Mouse (Mus musculus): ENCODE measurements around the gene Mesd.

Gene Mesd

DNA sequence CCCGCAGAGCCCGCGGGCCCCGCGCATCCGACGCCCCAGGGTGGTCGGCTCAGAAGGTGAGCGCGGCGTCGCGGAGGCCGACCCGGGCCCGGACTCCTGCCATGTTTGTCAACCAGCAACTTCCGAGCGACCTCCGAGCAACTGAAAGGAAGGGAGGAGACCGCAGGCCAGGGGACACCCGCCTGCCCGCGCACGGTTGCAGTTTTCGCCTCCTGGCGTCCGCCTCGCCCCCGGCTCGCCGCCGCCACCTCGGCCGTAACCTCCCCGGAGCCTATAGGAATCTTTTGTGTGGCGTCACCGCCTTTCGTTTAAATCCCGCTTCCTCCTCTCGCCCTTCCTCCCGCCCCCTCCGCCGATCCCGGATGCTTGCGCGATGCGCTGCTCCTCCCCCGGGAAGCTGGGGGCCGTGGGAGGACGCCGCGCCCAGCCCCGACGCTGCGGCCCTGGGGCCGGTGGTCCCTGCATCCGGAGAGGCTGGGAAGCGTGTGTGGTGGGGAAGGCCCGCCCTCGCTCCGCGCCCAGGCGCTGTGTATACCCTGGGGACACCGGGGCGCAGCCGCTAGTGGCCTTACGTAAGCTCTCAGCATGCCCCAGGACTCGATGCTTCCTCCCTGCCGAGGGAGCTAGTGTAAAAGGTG, at the start of gene Mesd, which contains the start of gene Tlnrd1:
Mesd (plus strand) TSS at position 446 of the 638 bp plus-strand sequence.
Tlnrd1 (minus strand) TSS at position 285 of the 638 bp plus-strand sequence.
- DNase-seq = peak; percentile 90

DNA sequence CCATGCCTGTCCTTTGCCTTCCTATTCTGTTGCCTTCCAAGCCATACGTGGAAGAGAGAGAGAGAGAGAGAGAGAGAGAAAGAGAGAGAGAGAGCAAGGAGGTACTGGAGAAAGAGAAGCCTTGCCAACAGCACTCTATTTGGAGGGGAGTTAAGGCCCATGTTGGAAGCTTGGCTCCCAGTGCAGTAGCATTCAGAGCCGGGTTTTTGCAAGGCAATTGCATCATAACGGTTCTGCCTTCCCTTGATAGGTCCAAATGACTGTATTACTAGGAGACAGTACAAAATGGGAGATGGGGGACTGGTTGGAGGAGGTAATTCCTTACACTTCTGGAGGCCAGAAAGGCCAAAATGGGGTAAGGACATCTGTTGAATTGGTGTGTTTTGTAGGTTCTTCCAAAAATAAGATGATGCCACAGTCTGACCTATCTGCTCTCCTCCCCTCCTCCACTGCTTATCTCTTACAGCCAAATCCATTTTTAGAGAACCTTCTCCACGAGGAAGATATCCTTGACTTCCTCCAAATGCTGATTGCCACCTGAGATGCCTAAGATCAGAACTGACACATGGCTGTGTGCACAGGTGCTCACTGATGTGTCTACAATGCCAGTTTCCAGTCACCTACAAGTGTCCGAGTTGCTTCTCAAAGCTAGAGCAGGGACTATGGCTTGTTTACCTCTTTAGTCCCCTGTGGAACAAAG, 45.6 kb upstream of the Mesd start:
- DNase-seq = no peak

DNA sequence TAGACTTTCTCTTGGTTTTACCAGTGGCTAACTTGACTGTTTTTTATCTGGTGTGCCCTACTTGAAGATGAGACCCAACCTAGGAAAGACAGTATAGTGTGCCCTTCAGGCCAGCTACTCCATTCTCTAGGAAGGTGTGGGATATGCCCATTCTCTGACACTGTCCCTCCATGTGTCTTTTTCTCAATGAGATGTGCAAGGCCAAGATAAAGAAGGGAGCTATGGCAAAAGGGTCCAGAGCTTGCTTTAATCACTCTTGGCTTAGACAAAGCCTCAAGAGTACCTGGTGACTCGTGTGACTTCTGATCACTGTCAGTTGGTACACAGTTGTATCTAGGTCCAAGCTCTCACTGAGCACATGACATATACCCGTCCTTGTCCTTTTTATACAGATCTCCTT, 44.2 kb upstream of the Mesd start:
- no peak for DNase-seq

DNA sequence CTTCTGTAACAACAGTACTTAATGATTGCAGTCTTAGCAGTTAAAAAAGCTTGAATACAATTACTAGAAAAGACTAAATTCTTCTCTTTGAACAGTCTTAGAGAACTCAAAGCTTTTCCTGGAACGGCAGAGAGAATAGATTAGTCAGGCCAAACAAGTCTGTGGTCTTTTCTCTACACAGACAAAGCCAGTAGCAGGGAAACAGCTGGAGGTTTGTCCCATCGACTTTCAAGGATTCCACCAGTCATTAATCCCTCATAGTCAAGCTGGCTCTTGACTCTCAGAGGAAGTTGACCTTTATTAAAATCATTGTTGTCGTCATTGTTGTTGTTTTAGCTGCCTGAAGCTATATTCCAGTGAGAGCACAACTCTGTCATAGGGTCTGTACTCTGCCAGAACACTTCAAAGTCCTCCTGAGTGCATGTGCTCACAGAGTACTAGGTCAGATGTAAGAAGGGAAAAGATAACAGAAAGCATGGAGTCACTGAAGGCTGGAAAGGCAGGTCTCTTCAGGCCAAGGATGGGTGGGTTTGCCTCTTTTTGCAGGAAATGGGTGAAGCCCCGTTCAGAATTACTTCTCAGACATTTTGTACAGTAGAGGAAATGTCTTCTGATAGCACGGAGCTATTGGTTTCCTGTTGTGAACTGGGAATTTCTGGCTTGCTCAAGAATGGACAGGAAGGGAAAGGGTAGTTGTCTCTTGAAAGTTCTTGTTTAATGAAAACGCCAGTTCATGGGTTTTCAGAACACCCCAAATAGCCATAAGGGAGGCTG, 41.6 kb upstream of the Mesd start:
- no peak for DNase-seq

DNA sequence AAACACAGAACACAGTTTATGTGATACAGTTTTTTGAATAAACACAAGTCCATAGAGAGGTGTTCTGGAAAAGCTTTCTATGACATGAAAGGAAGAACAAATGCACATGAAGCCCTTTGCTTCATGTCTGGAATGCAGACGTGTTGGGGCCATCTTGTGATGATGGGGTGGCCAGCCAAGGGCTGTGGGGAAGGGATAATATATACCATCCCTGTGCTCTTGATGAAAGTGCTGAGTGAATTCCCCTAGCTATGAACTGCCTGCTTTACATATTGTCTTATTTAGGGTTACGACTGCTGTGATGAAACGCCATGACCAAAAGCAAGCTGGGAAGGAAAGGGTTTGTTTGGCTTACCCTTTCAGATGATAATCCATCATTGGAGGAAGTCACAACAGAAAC, 39.5 kb upstream of the Mesd start:
- no peak for DNase-seq

DNA sequence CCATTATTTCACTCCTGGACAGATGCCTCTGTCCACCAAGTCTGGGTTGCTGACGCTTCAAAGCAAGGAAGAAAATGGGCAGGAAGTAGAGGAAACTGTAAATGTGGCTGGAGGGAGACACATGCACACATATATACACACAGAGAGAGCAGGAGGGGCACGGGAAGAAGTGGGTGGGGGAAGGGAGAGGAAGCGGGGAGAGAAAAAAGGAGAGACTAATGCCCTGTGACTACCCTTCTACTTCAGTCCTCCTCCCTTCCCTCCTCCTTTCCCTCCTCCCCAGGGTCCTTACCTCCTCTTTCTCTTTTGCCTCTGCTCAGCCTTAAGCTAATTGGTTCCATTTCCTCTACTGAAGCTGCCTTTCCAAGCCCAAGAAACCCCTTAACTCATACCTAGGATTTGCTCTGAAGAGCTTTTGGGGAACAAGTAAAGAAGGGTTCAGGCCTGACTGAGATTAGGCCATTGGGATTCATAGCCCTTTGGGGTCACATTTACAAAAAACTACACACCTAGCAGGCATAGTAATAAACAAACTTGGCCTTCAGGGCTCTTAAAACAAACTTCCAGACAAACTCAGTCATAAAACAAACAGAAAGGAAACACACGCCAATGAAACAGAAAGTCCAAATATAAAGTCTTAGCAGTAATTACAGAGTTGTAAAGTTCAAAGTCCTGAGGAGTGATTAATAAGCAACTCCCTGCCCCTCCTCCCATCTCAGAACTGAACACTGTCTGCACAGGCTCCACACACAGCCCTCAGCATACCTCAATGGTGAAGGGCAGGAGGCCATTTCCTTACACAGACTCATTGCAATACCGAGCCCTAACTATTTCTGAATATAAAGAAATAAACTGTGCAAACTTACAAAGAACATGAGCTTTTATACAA, 36.8 kb upstream of the Mesd start:
- DNase-seq = peak; percentile 41

DNA sequence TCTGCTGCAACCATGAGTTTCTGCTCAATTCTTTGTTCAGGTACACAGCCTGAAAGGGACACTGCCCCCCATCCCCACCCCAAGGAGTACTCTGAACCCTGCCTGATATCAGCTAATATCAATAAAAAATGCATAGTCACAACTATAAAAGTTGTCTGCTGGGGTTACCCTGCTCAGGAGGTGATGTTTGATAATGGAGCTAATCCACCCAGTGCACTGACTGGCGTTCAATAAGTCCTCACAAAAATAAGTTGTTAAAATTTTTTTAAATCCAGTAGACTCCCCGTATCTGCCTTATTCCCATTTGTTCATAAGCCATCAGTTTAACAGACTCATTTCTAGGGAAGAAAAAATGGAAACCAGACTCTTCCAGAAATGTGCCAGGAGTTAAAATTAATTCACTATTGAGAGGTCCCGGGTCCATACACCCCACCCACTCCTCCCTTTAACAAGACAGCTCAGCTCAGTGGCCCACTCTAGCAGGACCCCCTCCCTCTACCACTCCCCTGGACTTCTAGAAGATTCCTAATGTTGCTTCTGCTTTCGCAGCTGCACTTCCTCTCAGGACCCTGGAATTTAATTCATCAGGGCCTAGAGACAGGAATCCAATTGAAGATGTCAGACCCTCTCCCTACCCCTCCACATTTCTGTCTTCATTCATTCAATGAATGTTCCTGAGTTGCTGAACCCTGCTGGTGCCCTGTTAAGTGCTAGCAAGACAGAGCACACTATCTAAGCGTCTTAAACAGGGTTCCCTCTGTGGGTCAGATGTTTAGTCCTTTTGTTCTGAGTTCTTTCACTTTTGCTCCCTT, 32.5 kb upstream of the Mesd start:
- no peak for DNase-seq

DNA sequence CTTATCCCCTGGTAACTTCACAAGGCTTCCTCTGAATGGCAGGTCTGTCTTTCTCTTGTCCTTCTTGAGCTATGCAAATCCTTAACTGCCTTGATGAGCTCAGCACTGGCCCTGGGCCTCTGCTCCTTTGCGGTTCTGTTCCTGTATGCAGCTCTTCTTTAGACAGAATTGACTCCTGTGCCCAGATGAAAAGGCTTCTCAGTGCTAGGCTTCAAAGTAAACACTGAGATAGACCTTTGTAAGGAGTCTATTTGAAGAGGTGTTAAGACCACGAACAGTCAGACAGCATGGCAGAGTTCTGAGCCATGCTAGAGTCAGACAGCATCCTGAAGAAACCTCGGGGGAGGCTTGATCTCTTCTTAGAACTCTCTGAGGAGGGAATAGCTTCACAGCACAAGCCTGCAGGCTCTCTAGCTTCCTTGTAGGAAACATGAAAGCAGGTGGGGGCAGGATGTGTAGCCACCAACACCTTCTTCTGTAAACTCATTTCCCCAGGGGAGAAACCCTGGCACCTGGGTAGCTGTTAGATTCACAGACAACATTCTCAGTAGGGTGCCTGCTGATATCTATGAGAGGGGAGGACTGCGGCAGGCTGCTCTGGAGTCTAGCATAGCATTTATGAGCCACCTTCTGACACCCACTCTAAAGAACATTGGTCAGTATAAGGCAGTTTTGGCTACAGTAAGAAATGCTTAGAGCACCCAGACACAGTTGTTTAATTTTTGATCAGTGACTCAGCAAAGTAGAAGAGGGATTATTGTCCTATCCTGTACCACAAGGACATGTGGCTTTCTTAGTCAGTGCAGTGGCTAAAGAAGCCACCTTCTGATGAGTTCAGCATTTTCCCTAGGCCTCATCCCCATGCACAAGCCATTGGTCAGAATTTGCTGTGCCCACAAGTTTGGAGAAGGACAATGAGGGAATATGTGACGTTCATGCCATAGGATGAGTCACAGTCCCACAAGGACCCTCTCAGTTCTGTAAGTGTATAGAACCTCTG, 31.6 kb upstream of the Mesd start:
- no peak for DNase-seq

DNA sequence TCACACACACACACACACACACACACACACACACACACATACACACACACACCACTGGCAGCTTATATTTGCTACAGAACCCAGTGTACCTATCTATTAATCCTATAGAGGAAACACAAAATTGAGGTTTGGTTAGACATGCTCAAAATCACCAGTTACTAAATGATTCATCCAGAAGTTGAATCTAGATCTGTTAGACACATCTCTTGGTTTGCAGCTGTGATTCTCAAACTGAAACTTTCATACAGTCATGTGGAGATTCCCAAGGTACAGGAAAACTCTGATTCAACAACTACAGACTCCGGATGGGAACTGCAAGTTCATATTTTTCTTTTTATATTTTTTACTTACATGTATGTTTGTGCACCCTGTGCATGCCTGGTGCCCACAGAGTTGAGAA, 29.1 kb upstream of the Mesd start:
- DNase-seq = no peak

DNA sequence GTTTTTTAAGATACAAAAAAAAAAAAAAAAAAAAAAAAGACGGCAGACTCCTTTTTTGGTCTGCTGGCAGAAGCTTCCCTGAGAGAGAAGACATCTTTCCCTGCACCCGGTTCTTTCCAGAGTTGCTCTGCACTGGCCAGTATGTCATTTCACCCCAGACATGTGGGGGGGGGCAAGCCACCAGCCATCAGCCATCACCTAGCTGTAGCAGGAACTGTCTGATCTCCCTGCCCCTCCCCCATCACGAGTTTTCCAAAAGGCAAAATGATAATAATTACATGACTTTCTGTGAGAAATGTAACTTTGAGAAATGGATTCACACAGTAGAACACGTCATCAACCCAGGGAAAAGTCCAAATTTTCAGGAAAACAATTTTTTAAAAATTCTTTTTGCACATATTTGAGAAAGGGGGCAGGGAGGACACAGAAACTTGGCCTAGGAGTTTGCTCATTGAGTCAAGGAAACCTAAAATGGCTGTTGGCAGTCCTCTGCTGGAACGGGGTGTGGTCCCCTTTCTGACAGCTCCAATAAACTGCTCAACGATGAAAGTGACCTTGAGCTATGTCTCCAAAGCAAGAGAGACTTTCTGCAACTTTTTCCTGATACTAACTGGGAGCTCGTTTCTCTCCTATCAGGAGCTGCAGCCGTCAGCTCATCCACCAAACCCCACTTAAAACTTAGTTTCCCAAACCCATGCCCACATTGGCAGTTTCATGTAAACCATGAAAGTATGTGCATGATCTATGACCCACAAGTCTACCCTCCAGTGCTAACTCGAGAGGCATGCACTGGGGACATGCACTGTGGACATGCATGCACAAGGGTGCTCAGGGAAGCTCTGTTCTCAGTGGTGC, 27.7 kb upstream of the Mesd start:
- no peak for DNase-seq

DNA sequence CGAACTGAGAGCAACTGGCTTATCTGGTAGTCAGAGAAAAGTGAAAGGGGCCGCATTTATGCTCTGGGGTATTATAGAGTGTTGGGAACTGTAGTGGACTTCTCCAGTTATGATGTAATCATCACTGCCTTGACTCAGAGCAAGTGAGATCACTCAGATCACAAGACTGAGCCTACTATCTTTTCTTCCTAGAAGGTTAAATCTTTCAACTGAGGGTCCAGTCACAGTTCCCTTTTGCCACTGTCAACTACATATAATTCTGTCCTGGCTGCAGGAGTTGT, 27.1 kb upstream of the Mesd start:
- DNase-seq = no peak

DNA sequence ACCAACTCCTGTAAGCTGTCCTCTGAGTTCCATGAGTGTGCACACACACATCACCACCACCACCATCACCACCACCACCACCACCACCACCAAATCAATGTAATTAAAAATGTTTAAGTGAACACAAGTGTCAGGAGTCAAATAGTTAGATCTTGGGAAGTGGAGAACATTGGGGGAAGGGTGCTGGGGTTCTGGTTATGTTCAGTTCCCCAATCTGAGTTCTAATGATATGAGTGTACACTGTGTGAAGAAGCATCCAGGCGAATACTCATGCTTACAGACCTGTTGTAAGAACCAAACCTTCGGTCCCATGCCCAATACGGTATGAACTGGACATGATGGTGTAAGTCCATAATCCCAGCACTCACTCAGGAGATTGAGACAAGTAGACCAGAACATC, 26.3 kb upstream of the Mesd start:
- no peak for DNase-seq

DNA sequence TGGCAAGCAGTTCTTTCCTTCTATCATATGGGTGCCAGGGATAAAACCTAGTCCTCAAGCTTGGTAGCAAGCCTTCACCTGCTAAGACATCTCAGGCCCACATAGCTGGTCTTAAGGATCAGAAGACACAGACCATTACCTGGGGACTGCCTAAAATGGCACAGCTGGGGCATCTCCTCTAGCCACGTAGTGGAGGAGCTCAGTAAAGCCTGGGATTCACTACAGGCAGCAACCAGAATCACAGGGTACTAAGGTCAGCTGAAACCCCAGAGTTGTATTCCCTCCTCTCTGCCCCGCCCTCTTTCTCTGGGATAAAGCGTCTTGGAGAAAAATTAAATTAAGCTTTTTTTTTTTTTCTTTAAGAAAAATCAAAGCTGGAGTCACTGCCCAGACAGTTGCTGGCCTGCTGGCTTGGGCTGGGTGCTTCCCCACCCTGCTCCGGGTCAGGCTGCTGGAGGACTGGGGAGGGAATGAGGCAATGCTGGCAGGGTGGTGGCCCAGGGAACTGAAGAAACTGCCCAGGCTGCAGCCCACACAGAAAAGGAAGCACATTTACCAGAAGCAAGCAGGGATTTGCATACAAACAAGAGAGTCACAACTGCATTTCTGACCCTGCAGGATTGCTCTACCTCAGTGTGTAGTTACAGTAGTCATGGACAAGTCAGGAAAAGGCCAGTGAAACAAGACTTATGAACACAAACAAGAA, 24.7 kb upstream of the Mesd start:
- DNase-seq = no peak

DNA sequence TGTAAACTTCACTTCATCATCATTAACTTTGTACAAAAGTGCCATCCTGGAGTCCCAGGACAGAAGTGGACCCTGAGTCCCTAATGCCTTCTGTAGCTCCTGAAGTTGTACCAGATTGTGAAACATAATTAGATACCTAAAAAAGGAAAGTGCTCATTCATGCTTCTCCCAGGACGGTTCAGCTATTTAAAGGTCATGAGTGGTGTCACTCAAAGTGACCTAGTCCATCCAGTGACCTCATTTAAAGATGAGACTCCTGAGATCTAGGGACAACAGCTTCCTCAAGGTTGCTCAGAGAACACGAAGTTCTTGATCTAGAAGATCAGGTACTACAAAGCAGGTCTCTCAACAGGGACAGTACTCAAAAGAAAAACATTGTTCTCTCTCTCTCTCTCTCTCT, 20.7 kb upstream of the Mesd start:
- no peak for DNase-seq

DNA sequence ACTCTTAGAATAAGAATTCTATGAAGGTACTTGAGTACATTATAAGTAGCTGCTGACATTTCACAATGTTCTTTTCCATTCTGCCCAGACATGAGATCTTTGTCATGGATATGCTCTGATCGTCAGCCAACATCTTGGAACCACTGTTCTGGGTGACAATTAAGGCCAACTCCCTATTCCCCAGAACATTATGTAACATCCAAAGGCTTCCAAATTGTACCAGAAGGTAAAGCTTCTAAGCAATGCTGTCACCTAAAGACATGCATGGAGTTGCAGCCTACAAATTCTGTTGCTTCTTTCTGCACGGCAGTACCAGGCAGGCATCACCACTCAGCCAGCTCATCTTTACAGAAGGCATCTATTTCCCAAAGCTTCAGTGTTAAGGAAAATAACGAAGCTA, 16.1 kb upstream of the Mesd start:
- DNase-seq = no peak

DNA sequence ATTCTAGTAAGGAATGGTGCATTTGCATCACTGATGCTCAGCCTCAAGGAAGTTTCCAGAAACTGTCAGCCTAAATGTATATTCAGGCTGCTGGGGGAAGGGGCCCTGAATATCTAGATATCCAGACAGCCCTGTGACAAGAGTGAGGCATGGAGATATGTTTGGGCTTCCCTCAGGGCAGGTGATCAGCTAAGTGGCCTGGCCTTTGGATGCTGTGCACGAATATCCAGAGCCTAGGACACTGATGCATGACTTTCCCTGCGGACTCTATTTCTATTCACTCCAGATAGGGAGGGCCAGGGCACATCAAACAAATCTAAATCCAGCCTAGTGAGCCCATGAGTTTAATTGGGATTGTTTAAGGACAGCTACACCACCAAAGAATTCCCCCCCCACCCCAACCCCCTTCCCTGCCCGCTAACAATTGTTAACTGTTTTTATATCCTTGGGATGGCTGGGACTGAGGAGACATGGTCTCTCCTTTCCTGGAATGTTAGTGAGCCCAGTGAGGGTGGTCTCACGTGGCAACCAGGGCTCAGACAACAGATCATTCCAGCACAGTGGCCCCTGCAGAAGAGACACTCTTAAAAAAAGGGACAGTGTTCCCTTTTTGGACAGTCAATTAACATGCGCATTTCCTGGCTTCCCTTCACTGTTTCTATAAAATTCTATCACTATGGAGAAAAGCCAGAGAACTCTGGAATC, 14.3 kb upstream of the Mesd start:
- no peak for DNase-seq

DNA sequence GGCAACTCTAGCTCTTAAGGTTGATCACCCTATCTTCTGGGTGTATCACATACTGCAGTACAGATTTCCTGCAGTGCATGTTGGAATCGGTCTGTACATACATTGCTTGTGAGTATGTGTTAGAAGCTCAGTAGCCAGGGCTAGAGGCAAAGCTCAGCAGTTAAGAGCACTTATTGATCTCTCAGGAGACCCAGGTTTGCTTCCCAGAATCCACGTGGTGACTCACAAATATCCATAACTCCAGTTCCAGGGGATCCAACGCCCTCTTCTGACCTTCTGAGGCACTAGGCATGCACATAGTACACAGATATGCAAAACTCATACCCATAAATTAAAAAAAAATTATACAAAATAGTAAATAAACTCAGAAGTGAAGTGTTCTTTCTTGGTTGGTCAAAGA, 7.2 kb upstream of the Mesd start:
- DNase-seq = no peak

DNA sequence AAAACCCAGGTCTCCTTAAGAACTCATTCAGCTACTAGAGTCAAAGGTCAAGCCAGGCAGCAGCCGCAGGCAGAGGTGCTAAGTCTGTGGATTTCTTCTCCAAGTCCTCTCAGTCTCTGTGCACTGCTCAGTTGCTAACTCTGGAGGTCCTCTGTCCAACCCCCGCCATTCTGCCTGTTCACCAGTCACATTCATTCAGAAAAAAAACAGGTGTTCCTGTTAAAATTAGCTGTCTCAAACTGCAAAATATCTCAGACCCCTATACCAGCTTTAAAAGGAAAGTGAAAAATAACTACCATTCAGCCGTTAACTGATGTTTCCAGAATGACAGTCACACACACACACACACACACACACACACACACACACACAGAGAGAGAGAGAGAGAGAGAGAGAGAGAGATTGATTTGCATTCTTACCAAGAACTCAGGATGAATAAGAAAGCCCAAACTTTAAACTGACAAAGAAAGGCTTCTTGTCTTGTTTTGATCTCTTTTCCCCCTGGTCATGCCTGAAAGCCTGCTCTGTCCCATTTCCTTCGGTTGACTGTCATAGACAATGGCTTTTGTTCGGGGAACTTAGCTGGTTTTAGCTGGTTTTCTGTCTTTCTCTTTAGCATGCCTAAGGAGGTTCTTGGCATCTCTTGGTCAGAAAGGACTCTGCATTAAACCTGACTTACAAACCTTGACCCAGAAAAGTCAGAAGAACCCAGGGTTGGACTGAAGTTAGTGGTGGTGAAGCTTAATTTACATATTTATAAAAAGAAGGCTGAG, 5.4 kb upstream of the Mesd start:
- DNase-seq = peak; percentile 19
